Mouse (Mus musculus) spleen, postnatal 14 days (tissue): ENCODE data around the gene Ppp3r2.

Source experiments
- DNase-seq, 2 experiments: peaks; one replicate each; pipeline ENCODE4 v3.0.0; 2021 to 2022; ENCODE audit warnings: low spot score in 2 of 2

Ppp3r2 gene

DNA sequence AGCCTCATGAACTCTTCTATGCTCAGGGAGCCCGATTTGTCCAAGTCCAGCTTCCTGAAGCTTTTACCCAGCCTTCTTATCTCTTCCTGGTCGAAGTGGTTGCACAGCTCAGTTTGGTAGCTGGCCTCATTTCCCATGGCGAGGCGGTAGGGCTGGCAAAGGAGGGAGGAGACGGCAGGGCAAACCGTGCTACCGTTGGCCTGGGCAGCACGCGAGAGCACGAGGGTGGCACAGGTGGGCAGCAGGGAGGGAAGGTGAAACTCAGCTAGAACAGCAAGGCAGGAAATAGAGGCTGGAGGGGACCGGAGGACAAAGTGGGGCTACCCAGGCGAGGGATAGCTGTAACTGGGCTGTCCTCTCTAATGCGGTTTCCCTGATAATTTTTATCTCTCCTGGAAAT lies at the start of gene Ppp3r2:
Gene Ppp3r2, minus strand, starts transcription at position 213 of the 400 bp plus-strand sequence.
- DNase-seq: no peak

DNA sequence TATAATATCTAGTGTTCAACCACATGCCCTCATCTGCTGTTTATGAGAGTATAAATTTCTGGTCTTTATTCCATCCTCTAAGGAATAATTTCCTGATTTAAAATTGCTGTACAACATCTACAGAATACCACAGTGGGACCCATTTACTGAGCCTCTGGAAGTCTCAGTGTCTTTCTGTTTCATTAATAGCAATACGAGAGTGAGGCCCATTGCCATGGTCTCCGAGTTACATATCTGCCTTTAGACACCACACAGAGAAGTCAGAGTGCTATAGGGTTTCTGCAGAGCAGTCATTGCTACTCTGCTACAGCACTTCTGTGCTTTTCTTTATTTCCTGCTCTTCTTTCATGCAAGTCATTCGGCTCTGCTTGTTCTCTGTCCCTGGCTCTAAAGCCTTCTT lies 47.5 kb upstream of the Ppp3r2 start:
- no peak for DNase-seq

DNA sequence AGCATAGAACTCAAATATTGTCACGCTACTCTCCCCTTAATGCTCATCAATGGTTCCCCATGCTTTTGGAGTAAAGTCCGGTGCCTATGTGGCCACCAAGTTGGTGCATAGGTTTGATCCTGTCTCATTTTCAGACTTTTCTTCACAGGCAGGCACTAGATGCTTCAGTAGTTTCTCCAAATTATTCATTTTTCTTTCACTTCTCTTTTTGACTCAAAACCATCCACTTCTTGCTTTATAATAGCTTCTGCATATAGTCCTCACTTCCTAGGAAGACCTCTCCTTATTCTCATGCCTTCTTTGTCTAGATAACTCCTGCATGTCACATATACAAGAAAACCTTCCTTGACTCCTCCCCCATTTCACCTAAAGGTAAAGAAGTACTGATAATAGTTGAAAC lies 42.1 kb upstream of the Ppp3r2 start:
- no peak for DNase-seq

DNA sequence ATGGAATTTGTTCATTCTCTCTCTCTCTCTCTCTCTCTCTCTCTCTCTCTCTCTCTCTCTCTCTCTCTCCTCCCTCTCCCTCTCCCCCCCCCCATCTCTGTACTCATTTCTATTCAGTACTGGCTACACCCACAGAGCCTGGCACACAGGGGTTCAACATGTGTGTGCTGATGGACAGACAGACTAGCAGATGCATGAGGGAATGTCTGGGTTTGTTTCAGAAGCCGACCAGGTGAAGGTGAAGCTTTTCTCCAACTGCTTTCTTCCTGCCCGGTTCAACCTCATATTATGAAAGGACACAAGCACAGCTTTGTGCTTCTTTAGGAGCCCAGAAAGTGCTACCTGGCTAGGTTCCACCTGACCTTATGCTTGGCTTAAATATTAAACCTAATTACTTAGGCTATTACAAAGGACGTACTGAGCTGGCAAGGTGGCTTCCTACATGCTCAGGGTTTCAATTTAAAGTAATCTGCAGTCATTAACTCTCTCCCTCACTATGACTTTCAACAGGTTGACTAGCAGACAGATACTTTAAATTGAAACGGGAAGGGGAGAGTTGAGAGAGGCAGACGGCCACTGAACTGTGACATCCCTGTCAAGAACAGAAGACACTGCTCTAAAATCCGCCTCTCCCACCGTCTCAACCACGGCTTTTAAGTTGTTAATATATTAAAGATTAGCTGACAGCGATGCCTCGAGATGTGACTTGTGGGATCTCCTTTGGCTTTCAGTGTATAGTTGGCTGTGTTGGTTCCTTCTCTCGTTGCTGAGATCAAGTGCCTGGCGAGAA lies 9.8 kb upstream of the Ppp3r2 start:
- no peak for DNase-seq

DNA sequence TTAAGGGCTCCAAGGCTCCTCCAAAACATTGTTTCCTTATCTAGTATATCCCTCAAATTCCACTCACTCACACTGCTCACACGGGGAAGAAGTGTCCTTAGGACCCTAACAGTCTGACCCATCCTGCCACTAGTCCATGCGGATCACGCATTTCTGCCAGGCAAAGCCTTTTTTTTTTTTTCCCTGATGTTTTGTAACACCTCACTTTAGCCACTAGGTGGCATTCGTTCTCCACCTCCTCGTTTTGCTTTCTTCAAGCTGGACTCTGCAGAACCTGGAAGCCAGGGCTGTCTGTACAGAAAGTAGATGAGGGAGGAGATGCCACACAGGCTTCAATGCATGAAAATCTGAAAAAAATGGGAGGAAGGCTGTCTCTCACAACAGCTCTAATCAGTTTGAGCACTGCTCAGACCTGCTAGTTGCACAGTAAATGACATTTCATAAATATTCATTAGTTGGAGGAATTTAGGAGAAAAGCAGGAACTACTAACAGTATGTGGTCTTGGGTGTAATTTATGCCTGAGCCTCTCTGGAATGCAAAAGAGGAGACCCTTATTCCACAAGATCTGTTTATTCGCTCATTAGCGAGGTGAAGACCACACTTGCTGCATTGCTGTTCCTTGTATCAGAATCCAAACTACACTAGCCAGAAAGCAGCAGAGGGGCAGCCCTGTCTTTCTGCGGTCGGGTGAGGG lies 6.9 kb upstream of the Ppp3r2 start:
- DNase-seq: no peak

DNA sequence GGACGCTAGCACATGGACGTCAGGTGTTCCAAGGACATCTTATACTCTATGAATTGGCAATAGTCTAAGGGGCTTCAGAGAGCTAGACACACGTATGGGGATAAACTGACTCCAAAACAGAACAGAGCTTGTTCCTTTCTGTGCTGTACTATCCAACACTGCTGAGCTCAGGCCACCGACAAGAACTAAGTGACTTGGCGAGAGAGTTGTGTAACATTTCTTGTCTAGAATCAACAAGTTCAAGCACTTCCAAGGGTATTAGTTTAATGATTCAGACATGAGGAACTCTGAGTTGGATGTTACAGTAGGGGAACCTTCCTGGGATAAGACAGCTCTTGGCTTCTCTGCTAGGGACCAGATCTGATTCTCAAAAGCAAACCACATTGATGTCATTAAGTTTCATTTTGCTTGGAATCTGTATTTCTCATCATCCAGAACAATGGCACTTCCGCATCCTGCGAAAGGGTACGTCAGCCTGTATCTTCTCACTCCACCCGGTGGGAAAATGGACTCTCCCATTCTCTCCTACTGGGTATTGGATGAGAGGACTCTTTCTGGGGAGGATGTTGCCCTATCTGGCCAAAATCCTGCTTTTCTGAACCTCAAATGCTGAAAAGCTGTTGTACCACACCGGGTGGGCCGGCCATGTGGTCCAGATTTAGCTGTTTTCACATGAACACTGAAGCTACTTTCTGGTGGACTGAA lies 1.5 kb downstream of the Ppp3r2 start:
- DNase-seq: no peak

DNA sequence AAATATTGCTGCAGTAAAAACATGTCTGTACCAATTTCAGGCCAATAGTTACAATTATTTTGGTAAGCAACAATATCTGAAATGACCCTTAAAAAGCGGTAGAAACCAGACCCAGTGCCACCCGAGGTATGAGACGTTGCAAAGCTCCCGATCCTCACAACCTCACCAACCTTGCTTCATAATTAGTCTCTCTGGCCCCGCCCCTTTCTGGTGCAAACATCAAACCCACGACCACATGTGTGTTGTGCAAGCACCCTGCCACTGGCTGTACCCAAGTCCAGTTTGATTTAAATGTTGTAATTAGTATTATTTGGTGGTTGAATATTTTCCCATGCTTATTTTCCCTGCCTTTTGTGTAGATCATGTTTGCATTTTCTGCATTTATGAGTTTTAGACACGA lies 5.0 kb downstream of the Ppp3r2 start:
- no peak for DNase-seq

DNA sequence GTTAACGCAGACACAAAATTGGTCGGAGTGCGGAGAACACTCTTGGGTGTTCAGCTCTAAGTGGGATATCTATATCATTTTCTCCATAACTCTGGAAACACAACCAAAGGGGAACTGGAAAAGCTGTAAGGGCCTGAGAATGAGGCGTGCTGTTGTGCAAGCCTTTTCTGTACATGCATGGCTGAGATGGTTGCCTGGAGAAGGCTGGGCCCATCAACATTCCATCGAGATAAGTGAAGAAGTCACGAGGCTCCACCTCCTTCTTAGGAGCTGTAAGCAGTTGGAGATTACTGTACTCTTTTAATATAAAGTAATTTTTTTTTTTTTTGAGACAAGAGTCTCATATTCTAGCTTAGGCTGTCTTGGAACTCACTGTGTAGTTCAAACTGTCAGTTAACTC lies 5.8 kb downstream of the Ppp3r2 start:
- no peak for DNase-seq

DNA sequence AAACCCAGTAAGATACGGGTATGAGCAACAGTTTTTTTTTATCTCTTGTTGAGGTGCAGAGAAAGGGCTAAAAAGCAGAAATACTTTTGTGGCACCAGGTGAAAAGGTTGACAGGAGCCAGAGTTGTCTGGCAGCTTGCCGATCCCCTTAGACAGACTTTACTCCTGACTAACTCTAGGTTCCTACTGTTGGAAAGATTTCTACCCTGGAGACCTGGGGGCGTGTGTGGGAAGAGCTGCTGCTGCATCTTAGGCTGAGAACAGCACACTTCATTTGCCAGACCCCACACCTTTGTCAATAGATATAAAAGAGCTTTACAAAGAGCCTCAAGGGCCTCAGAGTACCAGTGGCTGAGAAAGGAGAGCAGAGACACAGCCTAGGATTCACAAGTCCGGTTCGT lies 17.0 kb downstream of the Ppp3r2 start:
- no peak for DNase-seq

DNA sequence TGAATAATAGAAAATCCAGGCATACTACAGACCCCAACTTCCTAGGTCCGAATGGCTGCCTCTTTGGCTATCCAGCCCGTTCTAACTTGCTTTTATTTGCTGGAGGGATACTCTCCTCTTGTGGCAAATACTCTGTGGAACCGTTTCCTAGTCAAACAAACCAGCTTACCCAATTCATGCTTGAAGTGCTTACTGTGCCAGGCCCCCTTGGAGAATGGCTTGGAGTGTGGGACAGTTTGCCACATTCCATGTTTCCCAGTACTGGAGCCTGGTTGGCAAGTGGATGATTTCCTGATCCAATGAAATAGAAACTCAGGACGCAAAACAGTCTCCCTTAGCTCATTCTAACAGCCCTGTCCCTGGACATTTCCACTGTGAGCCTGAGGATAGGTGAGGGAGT lies 19.6 kb downstream of the Ppp3r2 start:
- no peak for DNase-seq

DNA sequence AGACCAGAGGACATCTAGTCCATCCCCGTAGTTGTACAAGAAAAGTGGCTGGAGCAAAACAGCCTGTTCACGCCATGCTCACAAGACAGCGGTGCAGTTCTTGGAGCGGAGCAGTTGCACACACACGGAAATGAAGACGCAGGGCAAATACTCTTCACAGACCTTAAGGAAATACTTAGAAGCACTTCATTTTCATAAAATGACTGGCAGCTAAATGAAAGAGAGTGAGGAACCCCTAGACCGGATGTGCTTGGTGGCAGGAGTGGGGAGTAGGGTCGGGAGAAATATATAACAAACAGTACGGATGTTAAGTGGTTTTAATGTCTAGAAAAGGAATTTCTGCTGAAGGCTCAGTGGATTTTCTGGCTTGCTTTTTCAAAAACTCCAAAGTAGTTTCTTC lies 20.2 kb downstream of the Ppp3r2 start:
- no peak for DNase-seq

DNA sequence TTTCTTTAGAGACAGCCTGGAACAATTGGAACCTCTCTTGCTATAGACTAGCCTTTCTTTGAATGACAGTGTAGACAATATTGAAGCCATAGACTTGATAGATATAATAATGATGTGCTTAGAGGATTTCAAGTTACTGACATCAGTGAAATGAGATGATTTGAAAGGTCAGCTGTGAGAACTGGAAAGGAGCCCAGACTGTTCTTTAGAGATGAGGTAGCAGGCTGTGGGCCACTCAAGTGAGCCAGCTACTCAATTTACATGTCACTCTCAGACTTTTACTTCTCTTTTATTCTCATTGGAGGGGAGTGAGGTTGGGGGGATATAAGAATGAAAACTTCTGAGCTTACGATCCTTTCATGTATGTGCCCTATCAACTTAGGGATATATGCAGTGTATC lies 22.4 kb downstream of the Ppp3r2 start:
- no peak for DNase-seq

DNA sequence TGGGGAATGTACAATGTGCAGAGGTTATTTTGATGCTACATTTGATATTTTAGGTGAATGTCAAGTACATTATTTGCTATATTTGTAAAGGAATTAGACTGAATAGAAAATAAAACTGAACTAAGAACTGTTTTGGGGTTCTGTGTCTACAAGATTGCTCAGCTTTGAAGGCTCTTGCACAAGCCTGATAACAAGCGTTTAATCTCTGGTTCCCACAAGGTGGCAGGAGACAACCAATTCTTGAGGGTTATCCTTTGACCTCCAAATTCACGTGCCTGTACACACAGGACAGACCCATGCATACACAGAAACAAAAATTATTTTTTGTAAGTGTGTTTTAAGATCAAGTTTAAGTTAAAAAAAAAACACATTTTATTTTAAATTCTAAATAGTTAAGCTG lies 41.9 kb downstream of the Ppp3r2 start:
- no peak for DNase-seq

DNA sequence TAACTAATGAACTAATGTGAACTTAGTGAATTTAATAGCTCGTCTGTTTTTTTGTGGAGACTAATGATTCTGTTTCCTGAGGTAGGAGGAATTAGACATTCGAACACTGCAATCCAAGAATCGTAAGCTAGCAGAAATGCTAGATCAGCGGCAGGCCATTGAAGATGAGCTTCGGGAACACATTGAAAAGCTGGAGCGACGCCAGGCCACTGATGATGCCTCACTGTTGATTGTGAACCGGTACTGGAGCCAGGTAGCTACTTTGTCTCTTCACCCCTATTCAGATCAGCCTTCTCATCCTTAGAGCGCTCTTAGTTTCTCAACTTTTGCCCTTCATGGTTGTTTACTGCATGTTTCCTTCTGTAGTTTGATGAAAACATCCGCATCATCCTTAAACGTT lies 44.0 kb downstream of the Ppp3r2 start:
- no peak for DNase-seq

DNA sequence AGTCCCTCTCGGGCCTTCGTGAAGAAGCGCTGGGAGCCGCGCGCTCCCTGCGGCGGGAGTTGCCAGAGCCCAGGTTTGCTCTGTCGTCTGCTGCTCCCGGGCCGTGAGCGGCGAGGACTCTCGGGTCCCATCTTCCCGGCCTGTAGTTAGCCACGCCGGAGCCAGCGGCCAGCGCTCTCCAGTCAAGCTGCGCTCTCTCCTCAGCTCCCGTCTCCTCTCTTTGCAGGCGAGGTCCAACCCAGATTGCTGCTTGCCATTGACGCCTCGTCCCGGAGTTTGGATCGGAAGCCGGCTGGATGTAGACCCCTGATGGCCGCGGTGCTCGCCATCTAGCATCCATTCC lies 49.7 kb downstream of the Ppp3r2 start:
- no peak for DNase-seq

DNA sequence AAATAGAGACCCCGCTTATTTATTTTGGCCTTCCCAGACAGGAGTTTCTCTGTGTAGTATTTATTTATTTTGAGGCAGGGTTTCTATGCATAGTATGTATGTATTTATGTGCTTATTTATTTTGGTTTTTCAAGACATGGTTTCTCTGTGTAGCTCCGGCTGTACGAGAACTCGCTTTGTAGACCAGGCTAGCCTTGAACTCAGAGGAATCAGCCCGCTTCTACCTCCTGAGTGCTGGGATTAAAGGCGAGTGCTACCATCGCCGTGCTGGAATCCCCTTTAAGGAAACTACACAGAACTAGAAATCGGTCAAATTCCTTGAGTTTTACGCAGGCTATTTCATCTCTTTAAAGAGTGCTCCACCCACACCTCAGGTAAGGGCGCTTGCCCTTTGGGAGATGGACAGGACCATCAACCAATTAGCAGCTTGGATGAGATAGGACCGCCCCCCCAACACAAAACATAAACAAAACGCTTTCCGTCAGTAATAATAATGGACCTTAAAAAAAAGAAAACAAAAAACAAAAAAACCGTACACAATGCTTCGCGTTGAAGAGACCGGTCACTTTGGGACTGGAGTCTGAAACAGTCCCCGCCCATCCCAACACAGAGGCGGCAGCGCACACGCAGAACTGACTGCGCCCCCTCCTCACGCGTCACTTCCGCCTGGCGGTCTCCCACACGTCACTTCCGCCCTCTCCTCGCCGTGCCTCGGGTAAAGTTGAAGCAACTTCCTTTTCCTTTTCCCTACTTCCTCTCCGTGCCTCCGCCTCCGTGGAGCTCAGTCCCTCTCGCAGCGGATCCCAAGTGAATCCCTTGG lies 50.3 kb downstream of the Ppp3r2 start, which contains the start of gene Rnf20:
Gene Rnf20, plus strand, starts transcription at position 688 of the 820 bp plus-strand sequence.
- DNase-seq: peak; percentile 87 to 93

DNA sequence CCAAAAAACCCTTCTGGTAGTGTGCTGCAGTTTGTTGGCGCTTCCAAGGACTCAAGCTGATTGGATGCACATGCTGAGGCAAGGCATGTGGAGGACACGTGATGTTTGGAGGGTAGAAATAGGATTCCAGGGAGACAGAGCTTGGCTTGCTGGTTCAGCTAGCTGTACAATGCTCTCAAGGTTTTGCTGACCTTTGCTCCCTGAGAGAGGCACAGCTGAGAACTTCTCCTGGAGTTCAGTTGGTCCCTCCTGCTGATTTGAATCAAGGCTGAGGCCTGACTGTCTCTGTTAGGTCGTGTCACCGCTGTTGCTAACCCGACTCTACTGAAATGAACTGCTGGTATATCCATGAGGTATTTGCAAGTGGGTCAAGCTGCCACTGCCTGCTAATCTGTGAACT lies 52.9 kb downstream of the Ppp3r2 start:
- no peak for DNase-seq
